Mouse (Mus musculus): ENCODE results near the gene Rnf150. TPM values are rescaled to one million over a fixed set of nuclear protein-coding genes. Genes with fewer than 3 reads are reported as not detected.

Gene Rnf150
- polyA plus RNA-seq, 1 experiment from 2014 or later: 0.79 TPM

GRCm38 (mm10) chr8:83061873-83062272, 198.7 kb downstream of the Rnf150 start:
- Histone ChIP-seq H3K27me3 (ENCODE audit: control insufficient read depth, insufficient read depth, low read length) (no peaks in the 10 kb centered on the region), H3K9me3 (replicated peaks; ENCODE audit: control insufficient read depth, low read length) (no peaks in the 10 kb centered on the region), H3K4me2 (ENCODE audit: low read depth, low read length) (no peak overlapping the region), H3K4me3 (ENCODE audit: low read length) (no peak overlapping the region), H3K36me3 (ENCODE audit: control insufficient read depth, insufficient read depth) (no peaks in the 10 kb centered on the region), H3K9ac (ENCODE audit: low read length) (no peak overlapping the region), H3K27ac (ENCODE audit: low read length) (no peak overlapping the region), H3K4me1 (ENCODE audit: control insufficient read depth, insufficient read depth, low read length) (no peaks in the 10 kb centered on the region)
- no peak for ATAC-seq (replicated peaks; ENCODE audit: extremely low read depth, insufficient read depth, low FRiP score)
- WGBS: 68% methylated on average over 3 of the region's 3 CpGs

GRCm38 (mm10) chr8:83062276-83062675, 199.1 kb downstream of the Rnf150 start:
- WGBS: 80% methylated on average over 5 of the region's 5 CpGs
- Histone ChIP-seq H3K9ac (ENCODE audit: low read length) (no peak overlapping the region), H3K27ac (ENCODE audit: low read length) (no peak overlapping the region), H3K4me2 (ENCODE audit: low read depth, low read length) (no peak overlapping the region), H3K9me3 (replicated peaks; ENCODE audit: control insufficient read depth, low read length) (no peaks in the 10 kb centered on the region), H3K4me3 (ENCODE audit: low read length) (no peak overlapping the region), H3K4me1 (ENCODE audit: control insufficient read depth, insufficient read depth, low read length) (no peaks in the 10 kb centered on the region), H3K27me3 (ENCODE audit: control insufficient read depth, insufficient read depth, low read length) (no peaks in the 10 kb centered on the region), H3K36me3 (ENCODE audit: control insufficient read depth, insufficient read depth) (no peaks in the 10 kb centered on the region)
- ATAC-seq (replicated peaks; ENCODE audit: extremely low read depth, insufficient read depth, low FRiP score): no peak

- Histone ChIP-seq H3K9ac (ENCODE audit: low read length) (no peak overlapping the region), H3K4me2 (ENCODE audit: low read depth, low read length) (no peak overlapping the region), H3K4me1 (ENCODE audit: control insufficient read depth, insufficient read depth, low read length) (no peaks in the 10 kb centered on the region), H3K27ac (ENCODE audit: low read length) (no peak overlapping the region), H3K4me3 (ENCODE audit: low read length) (no peak overlapping the region), H3K36me3 (ENCODE audit: control insufficient read depth, insufficient read depth) (no peaks in the 10 kb centered on the region), H3K9me3 (replicated peaks; ENCODE audit: control insufficient read depth, low read length) (no peaks in the 10 kb centered on the region), H3K27me3 (ENCODE audit: control insufficient read depth, insufficient read depth, low read length) (no peaks in the 10 kb centered on the region)
- 92% methylated on average over 6 of the region's 6 CpGs for WGBS
- no peak for ATAC-seq (replicated peaks; ENCODE audit: extremely low read depth, insufficient read depth, low FRiP score)
Measured at GRCm38 (mm10) chr8:83064096-83064495, 200.9 kb downstream of the Rnf150 start.

- no peak overlapping the region for H3K27ac ChIP-seq (ENCODE audit: low read length)
- no peaks in the 10 kb centered on the region for H3K9me3 ChIP-seq (replicated peaks; ENCODE audit: control insufficient read depth, low read length)
- H3K9ac ChIP-seq (ENCODE audit: low read length): no peak overlapping the region
- no peaks in the 10 kb centered on the region for H3K4me1 ChIP-seq (ENCODE audit: control insufficient read depth, insufficient read depth, low read length)
- H3K4me3 ChIP-seq (ENCODE audit: low read length): no peak overlapping the region
- no peaks in the 10 kb centered on the region for H3K27me3 ChIP-seq (ENCODE audit: control insufficient read depth, insufficient read depth, low read length)
- H3K36me3 ChIP-seq (ENCODE audit: control insufficient read depth, insufficient read depth): no peaks in the 10 kb centered on the region
- no peak overlapping the region for H3K4me2 ChIP-seq (ENCODE audit: low read depth, low read length)
- no peak for ATAC-seq (replicated peaks; ENCODE audit: extremely low read depth, insufficient read depth, low FRiP score)
- 79% methylated on average over 6 of the region's 6 CpGs for WGBS
Measured at GRCm38 (mm10) chr8:83066076-83066475, 202.9 kb downstream of the Rnf150 start.

- H3K9me3 ChIP-seq (replicated peaks; ENCODE audit: control insufficient read depth, low read length): no peaks in the 10 kb centered on the region
- H3K27ac ChIP-seq (ENCODE audit: low read length): no peak overlapping the region
- H3K4me2 ChIP-seq (ENCODE audit: low read depth, low read length): no peak overlapping the region
- H3K4me1 ChIP-seq (ENCODE audit: control insufficient read depth, insufficient read depth, low read length): no peaks in the 10 kb centered on the region
- no peak overlapping the region for H3K4me3 ChIP-seq (ENCODE audit: low read length)
- ATAC-seq (replicated peaks; ENCODE audit: extremely low read depth, insufficient read depth, low FRiP score): no peak
- WGBS: 67% methylated on average over 3 of the region's 3 CpGs
- H3K9ac ChIP-seq (ENCODE audit: low read length): no peak overlapping the region
- H3K36me3 ChIP-seq (ENCODE audit: control insufficient read depth, insufficient read depth): no peaks in the 10 kb centered on the region
- no peaks in the 10 kb centered on the region for H3K27me3 ChIP-seq (ENCODE audit: control insufficient read depth, insufficient read depth, low read length)
Measured at GRCm38 (mm10) chr8:83066846-83067245, 203.7 kb downstream of the Rnf150 start.

GRCm38 (mm10) chr8:83067906-83068305, 204.8 kb downstream of the Rnf150 start:
- 70% methylated on average over 7 of the region's 7 CpGs for WGBS
- no peaks in the 10 kb centered on the region for H3K4me1 ChIP-seq (ENCODE audit: control insufficient read depth, insufficient read depth, low read length)
- H3K36me3 ChIP-seq (ENCODE audit: control insufficient read depth, insufficient read depth): no peaks in the 10 kb centered on the region
- no peak overlapping the region for H3K4me3 ChIP-seq (ENCODE audit: low read length)
- no peaks in the 10 kb centered on the region for H3K9me3 ChIP-seq (replicated peaks; ENCODE audit: control insufficient read depth, low read length)
- H3K4me2 ChIP-seq (ENCODE audit: low read depth, low read length): no peak overlapping the region
- no peak overlapping the region for H3K9ac ChIP-seq (ENCODE audit: low read length)
- no peak overlapping the region for H3K27ac ChIP-seq (ENCODE audit: low read length)
- H3K27me3 ChIP-seq (ENCODE audit: control insufficient read depth, insufficient read depth, low read length): no peaks in the 10 kb centered on the region
- ATAC-seq (replicated peaks; ENCODE audit: extremely low read depth, insufficient read depth, low FRiP score): no peak

GRCm38 (mm10) chr8:83074248-83074647, 211.1 kb downstream of the Rnf150 start:
- Histone ChIP-seq H3K4me3 (ENCODE audit: low read length) (no peak overlapping the region), H3K4me1 (ENCODE audit: control insufficient read depth, insufficient read depth, low read length) (no peaks in the 10 kb centered on the region), H3K4me2 (ENCODE audit: low read depth, low read length) (no peak overlapping the region), H3K9ac (ENCODE audit: low read length) (no peak overlapping the region), H3K36me3 (ENCODE audit: control insufficient read depth, insufficient read depth) (no peaks in the 10 kb centered on the region), H3K27me3 (ENCODE audit: control insufficient read depth, insufficient read depth, low read length) (no peaks in the 10 kb centered on the region), H3K9me3 (replicated peaks; ENCODE audit: control insufficient read depth, low read length) (no peaks in the 10 kb centered on the region), H3K27ac (ENCODE audit: low read length) (no peak overlapping the region)
- no peak for ATAC-seq (replicated peaks; ENCODE audit: extremely low read depth, insufficient read depth, low FRiP score)
- 78% methylated on average over 3 of the region's 3 CpGs for WGBS

- Histone ChIP-seq H3K4me1 (ENCODE audit: control insufficient read depth, insufficient read depth, low read length) (no peaks in the 10 kb centered on the region), H3K4me2 (ENCODE audit: low read depth, low read length) (no peak overlapping the region), H3K9ac (ENCODE audit: low read length) (no peak overlapping the region), H3K27ac (ENCODE audit: low read length) (no peak overlapping the region), H3K4me3 (ENCODE audit: low read length) (no peak overlapping the region), H3K27me3 (ENCODE audit: control insufficient read depth, insufficient read depth, low read length) (no peaks in the 10 kb centered on the region), H3K36me3 (ENCODE audit: control insufficient read depth, insufficient read depth) (no peaks in the 10 kb centered on the region), H3K9me3 (replicated peaks; ENCODE audit: control insufficient read depth, low read length) (no peaks in the 10 kb centered on the region)
- WGBS: 73% methylated on average over 1 of the region's 1 CpGs
- ATAC-seq (replicated peaks; ENCODE audit: extremely low read depth, insufficient read depth, low FRiP score): no peak
Measured at GRCm38 (mm10) chr8:83076621-83077020, 213.5 kb downstream of the Rnf150 start.

GRCm38 (mm10) chr8:83077329-83077728, 214.2 kb downstream of the Rnf150 start:
- no peak for ATAC-seq (replicated peaks; ENCODE audit: extremely low read depth, insufficient read depth, low FRiP score)
- Histone ChIP-seq H3K36me3 (ENCODE audit: control insufficient read depth, insufficient read depth) (no peaks in the 10 kb centered on the region), H3K9me3 (replicated peaks; ENCODE audit: control insufficient read depth, low read length) (no peaks in the 10 kb centered on the region), H3K9ac (ENCODE audit: low read length) (no peak overlapping the region), H3K4me3 (ENCODE audit: low read length) (no peak overlapping the region), H3K27me3 (ENCODE audit: control insufficient read depth, insufficient read depth, low read length) (no peaks in the 10 kb centered on the region), H3K4me1 (ENCODE audit: control insufficient read depth, insufficient read depth, low read length) (no peaks in the 10 kb centered on the region), H3K27ac (ENCODE audit: low read length) (no peak overlapping the region), H3K4me2 (ENCODE audit: low read depth, low read length) (no peak overlapping the region)
- 66% methylated on average over 2 of the region's 2 CpGs for WGBS

All from heart, embryonic 16.5 days (tissue).